Mouse (Mus musculus): Measurements from ENCODE around the gene Hao2. TPM values are rescaled to one million over a fixed set of nuclear protein-coding genes. Genes with fewer than 3 reads are reported as not detected.

Gene Hao2
- total and polyA plus RNA-seq, 2 experiments from 2014 or later, result not detected

DNA sequence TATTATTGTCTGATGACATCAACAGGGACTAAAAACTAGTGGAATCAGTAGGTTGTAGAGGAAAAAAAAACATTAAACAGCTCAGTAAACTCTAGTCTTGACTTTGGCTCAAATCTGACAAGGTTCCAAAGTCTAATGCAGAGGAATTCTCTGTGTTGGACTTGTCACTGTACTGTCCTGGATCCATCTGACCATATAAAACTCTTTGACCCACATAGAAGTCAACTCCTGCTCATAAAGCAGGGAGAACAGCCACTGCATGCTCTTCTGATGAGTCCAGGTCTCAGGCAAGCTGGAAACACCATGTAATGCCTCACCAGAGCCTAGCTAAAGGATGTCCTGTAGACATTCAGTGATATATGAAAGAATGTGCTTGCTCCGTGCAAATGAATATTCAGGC is 41.0 kb upstream of the Hao2 start:
- H3K9me3 ChIP-seq (ENCODE audit: low read length), result no peaks in the 10 kb centered on the region
- 71% methylated on average over 1 of the region's 1 CpGs for WGBS
- H3K4me3 ChIP-seq (ENCODE audit: low read depth, low read length), result no peak overlapping the region
- DNase-seq (ENCODE audit: low spot score) (no peak), ATAC-seq (ENCODE audit: low FRiP score) (no peak)
- H3K27ac ChIP-seq (ENCODE audit: low read depth, low read length), result no peak overlapping the region
- H3K9ac ChIP-seq (replicated peaks; ENCODE audit: low read length, poor library complexity, severe bottlenecking), result no peak overlapping the region
- H3K4me1 ChIP-seq (ENCODE audit: insufficient read depth, low read length), result no peaks in the 10 kb centered on the region
- H3K27me3 ChIP-seq (ENCODE audit: insufficient read depth, low read length), result no peaks in the 10 kb centered on the region
- no peak for TF ChIP-seq CTCF (IDR thresholded peaks at IDR 0.05)
- H3K36me3 ChIP-seq (ENCODE audit: insufficient read depth, low read length), result no peaks in the 10 kb centered on the region
- H3K4me2 ChIP-seq (ENCODE audit: low read depth, low read length, poor library complexity, severe bottlenecking), result no peak overlapping the region

DNA sequence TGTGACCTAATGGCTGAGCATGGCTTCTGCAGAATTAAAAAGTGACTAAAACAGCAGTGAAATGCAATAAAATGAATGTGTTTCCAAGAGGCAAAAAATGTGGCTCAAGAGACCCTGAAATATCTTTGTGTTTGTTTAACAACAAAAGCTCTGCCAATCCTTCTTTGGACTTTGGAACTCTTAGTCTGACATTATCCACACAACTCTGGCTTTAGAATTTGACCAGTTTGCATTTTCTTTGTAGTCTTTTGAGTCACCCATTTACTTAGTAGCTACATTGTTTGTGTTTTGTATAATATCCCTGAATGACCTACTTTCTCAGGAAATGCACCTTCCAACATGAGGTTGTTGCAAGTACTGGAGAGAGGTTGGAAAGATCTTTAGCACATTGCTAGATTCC is 39.4 kb upstream of the Hao2 start:
- no peak overlapping the region for H3K9ac ChIP-seq (replicated peaks; ENCODE audit: low read length, poor library complexity, severe bottlenecking)
- no peak for TF ChIP-seq CTCF (IDR thresholded peaks at IDR 0.05)
- no peak overlapping the region for H3K4me2 ChIP-seq (ENCODE audit: low read depth, low read length, poor library complexity, severe bottlenecking)
- H3K4me1 ChIP-seq (ENCODE audit: insufficient read depth, low read length), result no peaks in the 10 kb centered on the region
- ATAC-seq (ENCODE audit: low FRiP score) (no peak), DNase-seq (ENCODE audit: low spot score) (no peak)
- no peak overlapping the region for H3K27ac ChIP-seq (ENCODE audit: low read depth, low read length)
- H3K36me3 ChIP-seq (ENCODE audit: insufficient read depth, low read length), result no peaks in the 10 kb centered on the region
- no peaks in the 10 kb centered on the region for H3K9me3 ChIP-seq (ENCODE audit: low read length)
- H3K4me3 ChIP-seq (ENCODE audit: low read depth, low read length), result no peak overlapping the region
- H3K27me3 ChIP-seq (ENCODE audit: insufficient read depth, low read length), result no peaks in the 10 kb centered on the region

DNA sequence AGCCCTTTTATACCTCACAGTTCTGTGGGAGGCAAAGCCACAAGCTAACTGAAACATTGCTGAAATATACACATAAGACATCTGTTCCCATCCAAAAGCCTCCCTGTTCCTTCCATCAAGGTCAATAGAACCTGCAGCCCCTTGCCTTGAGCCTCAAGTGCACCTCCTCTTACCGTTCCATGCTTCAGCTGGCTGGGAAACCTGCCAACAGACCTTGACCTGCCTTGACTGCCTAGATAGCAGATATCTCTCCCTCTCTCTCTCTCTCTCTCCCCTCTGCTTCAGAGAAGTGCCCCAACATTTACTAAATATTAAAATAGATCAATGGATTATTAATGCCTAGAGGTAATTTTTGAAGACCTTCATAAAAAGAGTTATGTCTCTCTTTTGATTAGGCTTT is 38.8 kb upstream of the Hao2 start:
- ATAC-seq (ENCODE audit: low FRiP score) (no peak), DNase-seq (ENCODE audit: low spot score) (no peak)
- Histone ChIP-seq H3K9me3 (ENCODE audit: low read length) (no peaks in the 10 kb centered on the region), H3K4me1 (ENCODE audit: insufficient read depth, low read length) (no peaks in the 10 kb centered on the region), H3K4me3 (ENCODE audit: low read depth, low read length) (no peak overlapping the region), H3K36me3 (ENCODE audit: insufficient read depth, low read length) (no peaks in the 10 kb centered on the region), H3K27me3 (ENCODE audit: insufficient read depth, low read length) (no peaks in the 10 kb centered on the region), H3K27ac (ENCODE audit: low read depth, low read length) (no peak overlapping the region), H3K4me2 (ENCODE audit: low read depth, low read length, poor library complexity, severe bottlenecking) (no peak overlapping the region), H3K9ac (replicated peaks; ENCODE audit: low read length, poor library complexity, severe bottlenecking) (no peak overlapping the region)
- no peak for TF ChIP-seq CTCF (IDR thresholded peaks at IDR 0.05)
- WGBS, result 61% methylated on average over 1 of the region's 1 CpGs

DNA sequence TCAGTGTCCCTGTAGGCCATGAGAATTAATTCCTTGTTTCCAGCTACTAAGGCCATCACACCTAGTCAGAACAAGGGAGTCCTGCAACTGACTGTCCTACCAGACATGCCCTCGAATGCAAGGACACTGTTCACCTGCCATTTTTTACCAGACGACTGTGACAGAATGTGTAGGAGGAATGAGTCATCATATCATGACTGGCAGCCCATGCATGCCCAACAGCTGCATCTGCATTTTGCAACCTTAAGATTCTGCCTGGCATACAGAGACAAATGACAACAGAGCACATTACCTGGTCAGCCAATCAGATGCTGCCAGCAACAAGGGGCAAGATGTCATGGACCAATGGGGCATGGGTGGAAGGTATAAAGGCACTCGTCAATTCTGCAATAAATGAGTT is 27.4 kb upstream of the Hao2 start:
- H3K4me2 ChIP-seq (ENCODE audit: low read depth, low read length, poor library complexity, severe bottlenecking), result no peak overlapping the region
- DNase-seq (ENCODE audit: low spot score), result no peak
- no peak for TF ChIP-seq CTCF (IDR thresholded peaks at IDR 0.05)
- no peak overlapping the region for H3K27ac ChIP-seq (ENCODE audit: low read depth, low read length)
- 89% methylated on average over 3 of the region's 3 CpGs for WGBS
- no peak overlapping the region for H3K9ac ChIP-seq (replicated peaks; ENCODE audit: low read length, poor library complexity, severe bottlenecking)
- no peaks in the 10 kb centered on the region for H3K27me3 ChIP-seq (ENCODE audit: insufficient read depth, low read length)
- H3K9me3 ChIP-seq (ENCODE audit: low read length), result no peaks in the 10 kb centered on the region
- no peak overlapping the region for H3K4me3 ChIP-seq (ENCODE audit: low read depth, low read length)
- ATAC-seq (ENCODE audit: low FRiP score), result no peak
- H3K36me3 ChIP-seq (ENCODE audit: insufficient read depth, low read length), result no peaks in the 10 kb centered on the region
- H3K4me1 ChIP-seq (ENCODE audit: insufficient read depth, low read length), result no peaks in the 10 kb centered on the region

DNA sequence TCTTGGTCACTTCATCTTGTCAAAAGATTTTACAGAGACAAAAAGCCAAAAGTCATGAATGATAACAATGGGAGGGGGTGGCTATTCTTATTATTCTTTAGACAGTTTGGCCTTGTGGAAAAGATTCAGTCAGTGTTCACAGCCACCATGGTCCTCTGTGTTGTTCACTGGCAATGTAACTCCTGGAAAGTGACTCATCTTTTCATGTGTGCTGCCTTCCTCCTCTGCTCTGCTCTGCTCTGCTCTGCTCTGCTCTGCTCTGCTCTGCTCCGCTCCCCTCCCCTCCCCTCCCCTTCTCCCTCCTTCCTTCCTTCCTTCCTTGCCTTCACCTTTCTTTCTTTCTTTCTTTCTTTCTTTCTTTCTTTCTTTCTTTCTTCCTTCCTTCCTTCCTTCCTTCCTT is 24.2 kb upstream of the Hao2 start:
- Histone ChIP-seq H3K9me3 (ENCODE audit: low read length) (no peaks in the 10 kb centered on the region), H3K4me2 (ENCODE audit: low read depth, low read length, poor library complexity, severe bottlenecking) (no peak overlapping the region), H3K27ac (ENCODE audit: low read depth, low read length) (no peak overlapping the region), H3K9ac (replicated peaks; ENCODE audit: low read length, poor library complexity, severe bottlenecking) (no peak overlapping the region), H3K27me3 (ENCODE audit: insufficient read depth, low read length) (no peaks in the 10 kb centered on the region), H3K4me1 (ENCODE audit: insufficient read depth, low read length) (no peaks in the 10 kb centered on the region), H3K36me3 (ENCODE audit: insufficient read depth, low read length) (no peaks in the 10 kb centered on the region), H3K4me3 (ENCODE audit: low read depth, low read length) (no peak overlapping the region)
- ATAC-seq (ENCODE audit: low FRiP score), result no peak
- 63% methylated on average over 1 of the region's 1 CpGs for WGBS
- no peak for TF ChIP-seq CTCF (IDR thresholded peaks at IDR 0.05)
- no peak for DNase-seq (ENCODE audit: low spot score)

DNA sequence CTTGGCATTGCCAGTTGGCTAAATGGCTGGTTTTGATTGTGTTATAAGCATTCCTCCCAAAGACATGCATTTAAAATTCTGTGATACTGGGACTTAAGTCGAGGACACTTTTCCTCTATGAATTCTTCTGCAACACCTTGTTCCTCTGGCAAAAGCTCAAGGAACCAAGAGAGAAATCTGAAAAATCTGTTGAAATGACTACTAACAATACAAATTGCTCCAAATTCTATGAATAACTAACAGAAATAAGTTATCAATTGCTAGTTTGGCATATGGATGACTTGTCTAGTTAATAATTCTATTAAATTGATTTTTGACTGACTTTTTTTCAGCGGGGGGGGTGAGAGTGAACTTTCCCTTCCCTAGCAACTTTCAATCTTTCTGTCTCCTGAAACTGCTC is 23.8 kb upstream of the Hao2 start:
- no peak for ATAC-seq (ENCODE audit: low FRiP score)
- Histone ChIP-seq H3K27ac (ENCODE audit: low read depth, low read length) (no peak overlapping the region), H3K9ac (replicated peaks; ENCODE audit: low read length, poor library complexity, severe bottlenecking) (no peak overlapping the region), H3K4me3 (ENCODE audit: low read depth, low read length) (no peak overlapping the region), H3K9me3 (ENCODE audit: low read length) (no peaks in the 10 kb centered on the region), H3K36me3 (ENCODE audit: insufficient read depth, low read length) (no peaks in the 10 kb centered on the region), H3K4me2 (ENCODE audit: low read depth, low read length, poor library complexity, severe bottlenecking) (no peak overlapping the region), H3K27me3 (ENCODE audit: insufficient read depth, low read length) (no peaks in the 10 kb centered on the region), H3K4me1 (ENCODE audit: insufficient read depth, low read length) (no peaks in the 10 kb centered on the region)
- DNase-seq (ENCODE audit: low spot score), result no peak
- 87% methylated on average over 2 of the region's 2 CpGs for WGBS
- TF ChIP-seq CTCF (IDR thresholded peaks at IDR 0.05), result no peak

DNA sequence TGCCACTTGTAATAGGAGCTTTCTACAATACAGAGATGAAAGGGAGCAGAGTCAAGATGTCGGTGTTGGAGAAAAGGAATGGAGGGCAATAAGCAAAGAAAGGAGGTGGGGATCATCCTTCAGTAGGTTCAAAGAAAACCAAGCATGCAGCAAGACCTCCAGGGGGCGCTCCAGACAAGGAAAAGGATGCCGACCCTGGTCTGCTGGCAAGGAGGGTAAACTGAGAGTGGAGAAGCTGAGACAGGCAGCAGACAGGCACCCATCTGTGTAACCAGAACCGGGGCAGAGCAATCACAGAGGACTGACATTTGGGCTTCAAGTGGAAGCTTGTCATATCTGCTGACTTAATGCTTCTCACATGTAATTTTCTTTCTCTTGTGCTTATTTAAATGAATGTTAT is 22.6 kb upstream of the Hao2 start:
- no peak overlapping the region for H3K4me2 ChIP-seq (ENCODE audit: low read depth, low read length, poor library complexity, severe bottlenecking)
- no peaks in the 10 kb centered on the region for H3K36me3 ChIP-seq (ENCODE audit: insufficient read depth, low read length)
- H3K27ac ChIP-seq (ENCODE audit: low read depth, low read length), result no peak overlapping the region
- ATAC-seq (ENCODE audit: low FRiP score) (0 out of 2 replicates have a peak, but pooled peaks have one; percentile 10), DNase-seq (ENCODE audit: low spot score) (peak; percentile 67)
- no peaks in the 10 kb centered on the region for H3K27me3 ChIP-seq (ENCODE audit: insufficient read depth, low read length)
- no peak overlapping the region for H3K9ac ChIP-seq (replicated peaks; ENCODE audit: low read length, poor library complexity, severe bottlenecking)
- H3K9me3 ChIP-seq (ENCODE audit: low read length), result no peaks in the 10 kb centered on the region
- H3K4me3 ChIP-seq (ENCODE audit: low read depth, low read length), result no peak overlapping the region
- H3K4me1 ChIP-seq (ENCODE audit: insufficient read depth, low read length), result no peaks in the 10 kb centered on the region
- peak; percentile 81 for TF ChIP-seq CTCF (IDR thresholded peaks at IDR 0.05)
- WGBS, result 8% methylated on average over 4 of the region's 4 CpGs
